Mouse (Mus musculus): ENCODE measurements around the gene Cntnap3. TPM values are rescaled to one million over a fixed set of nuclear protein-coding genes. Genes with fewer than 3 reads are reported as not detected.

Cntnap3 gene
- polyA plus RNA-seq, 1 experiment = 0.15 TPM

GRCm38 (mm10) chr13:64692463-64692862 lies 211.3 kb downstream of the Cntnap3 start:
- Histone ChIP-seq H3K27me3 (ENCODE audit: control insufficient read depth, insufficient read depth, low read length) (no peaks in the 10 kb centered on the region), H3K36me3 (ENCODE audit: control insufficient read depth, insufficient read depth, low read length) (no peaks in the 10 kb centered on the region), H3K4me1 (ENCODE audit: control insufficient read depth, insufficient read depth, low read length) (no peaks in the 10 kb centered on the region), H3K4me3 (ENCODE audit: control insufficient read depth, low read depth, low read length) (no peak overlapping the region), H3K27ac (ENCODE audit: control insufficient read depth, insufficient read depth, low read depth, low read length) (no peak overlapping the region)
- TF ChIP-seq POLR2A (IDR thresholded peaks at IDR 0.05; ENCODE audit: control insufficient read depth, low read depth, low read length) = no peak

Other genes starting within 250 kb of the Cntnap3 start
- 64.5 and 89.0 TPM in 2 replicates for gene Spata31, start 13.5 kb upstream of the Cntnap3 start, polyA plus RNA-seq (2012; rRNA removed)
- gene Spata31d1c, start 129.1 kb upstream of the Cntnap3 start, polyA plus RNA-seq (2012; rRNA removed) = 35.8 and 48.9 TPM in 2 replicates
- 35.5 and 39.7 TPM in 2 replicates for gene Prss47, start 148.8 kb upstream of the Cntnap3 start, polyA plus RNA-seq (2012; rRNA removed)
- 2.9 and 3.7 TPM in 2 replicates for gene Mfsd14b, start 209.0 kb upstream of the Cntnap3 start, polyA plus RNA-seq (2012; rRNA removed)
- gene Olfr465-ps1, start 234.1 kb upstream of the Cntnap3 start, polyA plus RNA-seq (2012; rRNA removed) = not detected in 2 replicates
- gene Olfr466, start 246.3 kb upstream of the Cntnap3 start, polyA plus RNA-seq (2012; rRNA removed) = not detected in 2 replicates

Data from testis, adult 2 months (tissue).